Mouse (Mus musculus) heart, postnatal 0 days (tissue): Measurements from ENCODE around the gene Hist1h2ad.

Experiments
- CTCF ChIP-seq: IDR thresholded peaks from 2 replicates; pipeline ENCODE4 v1.5.1; 2016; ENCODE audit warnings: antibody characterized with exemption, control low read depth, low read depth
- EP300 ChIP-seq: IDR thresholded peaks from 2 replicates; pipeline ENCODE4 v1.6.1; 2016; ENCODE audit warnings: antibody characterized with exemption, low read depth

DNA sequence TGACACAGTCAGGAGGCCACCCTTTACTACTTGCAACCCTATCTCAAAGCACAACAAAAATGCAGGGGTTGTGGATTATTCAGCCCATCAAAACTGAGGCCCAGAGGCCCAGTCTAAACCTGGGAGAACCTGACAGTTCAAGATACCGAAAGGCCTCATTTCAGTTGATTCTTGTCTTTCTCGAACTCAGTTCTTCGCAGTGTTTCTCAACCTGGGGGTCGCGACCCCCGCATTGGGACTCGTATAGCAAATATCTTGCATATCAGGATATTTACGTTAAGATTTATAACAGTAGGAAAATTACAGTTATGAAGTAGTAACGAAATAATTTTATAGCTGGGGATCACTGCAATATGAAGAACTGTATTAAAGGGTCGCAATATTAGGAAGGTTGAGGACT lies 48.3 kb upstream of the Hist1h2ad start:
- TF ChIP-seq CTCF (no peak), EP300 (no peak)
